In genomic region chr14:17409497-17409896, GRCm38 (mm10) we compare ENCODE assay signal across 25 mouse cellular contexts.
DNase-seq lines count a peak whose midpoint lies in the region; ATAC-seq and TF ChIP-seq lines count a peak whose summit lies in the region.
"Had no signal": no experiment of that assay in that cellular context is flagged by ENCODE, and none has a peak within 500 bp of the region (broad histone marks: within the 10 kb centered on the region; RNA-seq: fewer than 3 reads in every experiment).

No protein-coding gene starts in this region.

- H3K9ac ChIP-seq in lung, embryonic 16.5 days (ENCODE audit: low read length): no peak overlapping the region
- H3K9ac ChIP-seq in CH12.LX (ENCODE audit: insufficient read depth, low read depth): no peak overlapping the region
- H3K9ac ChIP-seq: forebrain, postnatal 0 days; heart, embryonic 12.5 days; heart, embryonic 15.5 days; hindbrain, embryonic 14.5 days had no signal

- 85% methylated on average over 6 of the region's 6 CpGs for WGBS in lung, embryonic 16.5 days

- H3K4me3 ChIP-seq in lung, embryonic 16.5 days (ENCODE audit: low read length): no peak overlapping the region
- H3K4me3 ChIP-seq in CH12.LX (replicated peaks in 1 of 3; ENCODE audit: low read depth in 2 of 3, low read length in 2 of 3, poor library complexity in 1 of 3): no peak overlapping the region
- H3K4me3 ChIP-seq: gastrocnemius, adult 2 months; heart, embryonic 12.5 days; heart, embryonic 15.5 days had no signal

- H3K79me2 ChIP-seq in CH12.LX (replicated peaks; ENCODE audit: control insufficient read depth, extremely low read depth, insufficient read depth, poor library complexity, severe bottlenecking): no peaks in the 10 kb centered on the region

- no peak for TF ChIP-seq CTCF in CH12.LX (conservative IDR thresholded peaks at IDR 0.05 in 1 of 2, IDR thresholded peaks at IDR 0.05 in 1 of 2; ENCODE audit: low read depth in 2 of 2, low read length in 2 of 2)

- DNase-seq in lung, adult 18-20 months: no peak
- peak; percentile 39 for DNase-seq in CH12.LX (ENCODE audit: extremely low read depth)
- no peak for DNase-seq in layer of hippocampus, postnatal 25 days (ENCODE audit: extremely low spot score in 1 of 2, low spot score in 1 of 2)
- DNase-seq in ovary, postnatal 10 days (ENCODE audit: low spot score): no peak
- DNase-seq: adrenal gland, adult 8-10 months; adrenal gland, postnatal 25 days; cerebellum, adult 11 months; cerebellum, adult 2 months; cerebellum, adult 9-11 months; cerebellum, postnatal 25 days; embryo, embryonic 11 days; forebrain, postnatal 0 days; gastrocnemius, adult 2 months; gastrocnemius, postnatal 14 days; heart, adult 18-20 months; heart, postnatal 10 days; heart, postnatal 4 days had no signal

- no peak for ATAC-seq in lung, embryonic 16.5 days (ENCODE audit: low read depth)
- peak; percentile 36 for ATAC-seq in inflammation-experienced regulatory T-cells, adult 6 months
- ATAC-seq: forebrain, embryonic 14.5 days; forebrain, postnatal 0 days; hindbrain, postnatal 0 days; intestine, postnatal 0 days had no signal

- peak; percentile 80 for TF ChIP-seq EP300 in CH12.LX (IDR thresholded peaks at IDR 0.05; ENCODE audit: low read length)

- H3K4me1 ChIP-seq in lung, embryonic 16.5 days (replicated peaks; ENCODE audit: control insufficient read depth, insufficient read depth, low read length): peaks cover 13% of the 10 kb centered on the region
- H3K4me1 ChIP-seq in CH12.LX (ENCODE audit: control insufficient read depth in 1 of 2, insufficient read depth in 2 of 2): peaks cover 19 to 51% of the 10 kb centered on the region in 2 experiments

- no peaks in the 10 kb centered on the region for H3K36me3 ChIP-seq in lung, embryonic 16.5 days (ENCODE audit: control insufficient read depth, insufficient read depth, low read length)
- no peaks in the 10 kb centered on the region for H3K36me3 ChIP-seq in CH12.LX (replicated peaks in 1 of 2; ENCODE audit: control insufficient read depth in 1 of 2, insufficient read depth in 1 of 2, low read length in 1 of 2)
- H3K36me3 ChIP-seq: heart, embryonic 12.5 days; heart, embryonic 15.5 days had no signal

- dilution Hi-C loops in CH12.LX (cut with MboI; ENCODE audit: extremely low pct_ligation_motif_present, extremely low pct_unique_long_range_greater_than_20kb, low sequenced_read_pairs): no loop called here

- no peak for TF ChIP-seq RAD21 in CH12.LX (IDR thresholded peaks at IDR 0.05; ENCODE audit: low read depth, low read length)

- no peak overlapping the region for H3K4me2 ChIP-seq in lung, embryonic 16.5 days (ENCODE audit: low read depth, low read length)
- H3K4me2 ChIP-seq in CH12.LX (ENCODE audit: insufficient read depth, low read depth, poor library complexity, severe bottlenecking): peak overlapping the region; percentile 29; the same call in 1 of the 2 replicates
- H3K4me2 ChIP-seq: heart, embryonic 12.5 days; heart, embryonic 15.5 days; hindbrain, embryonic 14.5 days had no signal

- in situ Hi-C loops in CH12.LX (cut with MboI; ENCODE audit: low pct_ligation_motif_present, low pct_unique_long_range_greater_than_20kb, low sequenced_read_pairs): loop anchor here (5.0 to 25.0 kb wide), 3 partner anchors 228 to 768 kb away; no protein-coding TSS in a partner anchor

- H3K27me3 ChIP-seq in lung, embryonic 16.5 days (ENCODE audit: control insufficient read depth, insufficient read depth, low read depth, low read length): no peaks in the 10 kb centered on the region
- H3K27me3 ChIP-seq in CH12.LX (replicated peaks): no peaks in the 10 kb centered on the region
- H3K27me3 ChIP-seq: heart, embryonic 12.5 days; heart, embryonic 15.5 days had no signal

- TF ChIP-seq POLR2A in CH12.LX (IDR thresholded peaks at IDR 0.05; ENCODE audit: low read depth, low read length): no peak

- H3K9me3 ChIP-seq in lung, embryonic 16.5 days (ENCODE audit: control insufficient read depth, low read length): no peaks in the 10 kb centered on the region
- no peaks in the 10 kb centered on the region for H3K9me3 ChIP-seq in CH12.LX (replicated peaks; ENCODE audit: low read length)
- H3K9me3 ChIP-seq: heart, embryonic 12.5 days; heart, embryonic 15.5 days had no signal

- 0 out of 2 replicates have a peak overlapping the region, but pooled peaks have one; percentile 15 for H3K27ac ChIP-seq in lung, embryonic 16.5 days (ENCODE audit: low read length)
- H3K27ac ChIP-seq in CH12.LX (ENCODE audit: insufficient read depth, low read depth): no peak overlapping the region
- H3K27ac ChIP-seq: gastrocnemius, adult 2 months; heart, embryonic 15.5 days; hindbrain, embryonic 14.5 days; hindbrain, postnatal 0 days had no signal

TF ChIP-seq in CH12.LX, 34 proteins besides CTCF, POLR2A, EP300 and RAD21:
- TF ChIP-seq HCFC1 (IDR thresholded peaks at IDR 0.05; ENCODE audit: low read depth, low read length) (no peak), TCF12 (IDR thresholded peaks at IDR 0.05; ENCODE audit: low read depth, low read length) (no peak), SMC3 (IDR thresholded peaks at IDR 0.05; ENCODE audit: low read depth, low read length) (no peak), E2F4 (IDR thresholded peaks at IDR 0.05; ENCODE audit: insufficient replicate concordance, low read depth, low read length) (no peak), NELFE (IDR thresholded peaks at IDR 0.05; ENCODE audit: low read depth, low read length) (no peak), MAZ (IDR thresholded peaks at IDR 0.05; ENCODE audit: low read depth, low read length) (no peak), SIN3A (IDR thresholded peaks at IDR 0.05; ENCODE audit: low read length) (no peak), ZKSCAN1 (IDR thresholded peaks at IDR 0.05; ENCODE audit: borderline replicate concordance, low read depth, low read length) (no peak), CHD1 (IDR thresholded peaks at IDR 0.05; ENCODE audit: low read depth, low read length) (no peak), IRF4 (IDR thresholded peaks at IDR 0.05; ENCODE audit: low read depth, low read length) (peak; percentile 80), ELF1 (IDR thresholded peaks at IDR 0.05; ENCODE audit: low read depth, low read length) (no peak), BHLHE40 (IDR thresholded peaks at IDR 0.05; ENCODE audit: low read depth, low read length) (peak; percentile 42; the same call in 1 of the 2 replicates), CHD2 (IDR thresholded peaks at IDR 0.05; ENCODE audit: low read length) (no peak), ZC3H11A (IDR thresholded peaks at IDR 0.05; ENCODE audit: low read depth, low read length) (no peak), TBP (conservative IDR thresholded peaks at IDR 0.05; ENCODE audit: low read depth, low read length) (no peak), GABPA (IDR thresholded peaks at IDR 0.05; ENCODE audit: insufficient replicate concordance, low read depth, low read length) (no peak), JUND (conservative IDR thresholded peaks at IDR 0.05; ENCODE audit: low read depth, low read length) (0 out of 2 replicates have a peak, but pooled peaks have one; percentile 31), NRF1 (IDR thresholded peaks at IDR 0.05; ENCODE audit: low read depth, low read length) (no peak), PAX5 (IDR thresholded peaks at IDR 0.05; ENCODE audit: low read length) (no peak), MEF2A (IDR thresholded peaks at IDR 0.05; ENCODE audit: borderline replicate concordance, low read depth, low read length) (no peak), RCOR1 (conservative IDR thresholded peaks at IDR 0.05; ENCODE audit: low read depth, low read length) (no peak), POLR2AphosphoS2 (IDR thresholded peaks at IDR 0.05; ENCODE audit: low read depth, low read length) (no peak), MYC (IDR thresholded peaks at IDR 0.05; ENCODE audit: low read depth, low read length) (no peak), USF1 (IDR thresholded peaks at IDR 0.05; ENCODE audit: low read depth, low read length) (no peak), ZMIZ1 (IDR thresholded peaks at IDR 0.05; ENCODE audit: low read depth, low read length) (no peak), ZNF384 (IDR thresholded peaks at IDR 0.05; ENCODE audit: low read depth, low read length) (no peak), MAFK (IDR thresholded peaks at IDR 0.05; ENCODE audit: insufficient replicate concordance, low read length) (no peak), MAX (IDR thresholded peaks at IDR 0.05; ENCODE audit: low read length) (no peak; the same call in 1 of the 2 replicates), JUN (IDR thresholded peaks at IDR 0.05; ENCODE audit: insufficient read depth, low read depth, low read length) (peak; percentile 42; the same call in 1 of the 2 replicates), UBTF (IDR thresholded peaks at IDR 0.05; ENCODE audit: low read depth, low read length) (no peak), USF2 (conservative IDR thresholded peaks at IDR 0.05; ENCODE audit: low read depth, low read length) (no peak), MXI1 (IDR thresholded peaks at IDR 0.05; ENCODE audit: low read depth, low read length) (no peak), ETS1 (conservative IDR thresholded peaks at IDR 0.05; ENCODE audit: low read depth, low read length) (peak; percentile 43; the same call in 1 of the 2 replicates), KAT2A (IDR thresholded peaks at IDR 0.05; ENCODE audit: insufficient replicate concordance, low read length) (no peak)
